Mouse (Mus musculus) ES-Bruce4 (cell line): ENCODE results near the gene Hmgn2. TPM values are rescaled to one million over a fixed set of nuclear protein-coding genes. Genes with fewer than 3 reads are reported as not detected.

ENCODE experiments used
- H3K27ac ChIP-seq: 2 replicates; pipeline ENCODE4 v1.5.1; 2012; ENCODE audit warnings: low read length, inconsistent platforms; ENCODE audit not compliant: insufficient read depth
- H3K27me3 ChIP-seq: 2 replicates; pipeline ENCODE4 v1.6.1; 2012; ENCODE audit warnings: mild to moderate bottlenecking, low read length, inconsistent platforms; ENCODE audit not compliant: control insufficient read depth, poor library complexity, insufficient read depth, severe bottlenecking
- H3K36me3 ChIP-seq: 2 replicates; pipeline ENCODE4 v1.6.1; 2012; ENCODE audit warnings: inconsistent platforms, mild to moderate bottlenecking, low read length, moderate library complexity; ENCODE audit not compliant: control insufficient read depth, poor library complexity, insufficient read depth, severe bottlenecking
- H3K4me1 ChIP-seq: one replicate; pipeline ENCODE4 v1.8.1; 2011; ENCODE audit warnings: low read length; ENCODE audit not compliant: control insufficient read depth, insufficient read depth
- H3K4me3 ChIP-seq: 2 replicates; pipeline ENCODE4 v1.5.1; 2011; ENCODE audit warnings: low read depth, mild to moderate bottlenecking, low read length
- H3K9ac ChIP-seq: 2 replicates; pipeline ENCODE4 v1.6.1; 2012; ENCODE audit warnings: low read depth, mild to moderate bottlenecking, inconsistent platforms; ENCODE audit not compliant: poor library complexity, severe bottlenecking
- H3K9me3 ChIP-seq: replicated peaks from 2 replicates; pipeline ENCODE4 v1.6.1; 2012; ENCODE audit warnings: mild to moderate bottlenecking, low read length, inconsistent platforms; ENCODE audit not compliant: control insufficient read depth, poor library complexity, insufficient read depth, severe bottlenecking
- CTCF ChIP-seq: IDR thresholded peaks from one replicate; pipeline ENCODE4 v1.8.1; 2011; ENCODE audit warnings: low read depth, low read length
- EP300 ChIP-seq: IDR thresholded peaks from 2 replicates; pipeline ENCODE4 v1.6.1; 2011; ENCODE audit warnings: low read depth, low read length; ENCODE audit not compliant: insufficient read depth
- POLR2A ChIP-seq: IDR thresholded peaks from one replicate; pipeline ENCODE4 v1.8.1; 2011; ENCODE audit warnings: low read length; ENCODE audit not compliant: insufficient read depth
- polyA plus RNA-seq: library from polyadenylated mRNA; stranded (reverse); fragments of >200 nt; gene quantifications from 2 replicates; pipeline ENCODE4 v1.2.4, GENCODE M21; 2011; ENCODE audit warnings: low read depth; ENCODE audit not compliant: missing spikeins, insufficient read depth, insufficient read length

Gene Hmgn2
- polyA plus RNA-seq = 253 and 257 TPM in 2 replicates

DNA sequence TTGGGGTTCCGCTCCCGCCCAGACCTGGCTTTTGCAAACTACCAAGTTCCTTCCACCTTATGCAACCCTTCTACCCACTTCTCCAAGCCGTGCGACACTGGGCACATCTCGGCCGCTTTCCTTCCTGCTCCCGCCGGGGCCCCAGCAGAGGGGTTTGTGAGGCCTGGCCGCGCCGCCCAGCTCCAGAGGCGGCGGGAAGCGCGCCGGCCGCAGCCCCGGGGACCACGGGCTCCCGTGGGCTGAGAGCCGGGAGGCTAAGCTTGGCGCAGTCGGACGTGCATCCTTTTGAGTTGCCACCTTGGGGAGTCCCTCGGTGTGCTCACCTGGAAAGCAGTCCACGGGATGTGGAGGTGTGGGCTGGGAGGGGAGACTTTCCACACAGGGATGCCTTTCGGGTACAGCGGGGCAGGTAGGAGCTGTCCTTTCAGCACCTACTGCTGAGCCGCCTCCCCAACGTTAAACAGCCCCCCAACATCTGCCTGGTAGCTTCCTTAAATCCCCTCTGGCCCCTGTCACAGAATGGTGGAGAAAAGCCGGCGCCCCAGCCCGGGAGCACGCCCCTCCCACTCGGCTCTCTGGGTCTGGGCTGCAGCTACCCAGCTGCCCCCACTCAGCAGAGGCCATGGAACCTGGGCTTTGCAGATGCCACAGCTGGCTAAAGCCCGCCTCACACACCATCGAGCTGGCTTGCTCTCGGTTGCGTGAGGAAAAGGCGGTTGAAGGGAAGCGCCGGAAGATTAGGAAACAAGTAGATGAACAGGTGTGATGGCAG is at the start of gene Hmgn2:
Gene Hmgn2 (minus strand): TSS at position 501 of the 772 bp plus-strand sequence.
- Histone ChIP-seq H3K27ac (peak within 1 kb of the TSS; percentile 82), H3K9me3 (no peaks in the 10 kb centered on the region), H3K4me1 (peaks cover 2% of the 10 kb centered on the region), H3K9ac (peak within 1 kb of the TSS; percentile 99), H3K27me3 (no peaks in the 10 kb centered on the region), H3K36me3 (peaks cover 23% of the 10 kb centered on the region), H3K4me3 (peak within 1 kb of the TSS; percentile 79)
- no peak for TF ChIP-seq POLR2A

- TF ChIP-seq POLR2A (no peak), CTCF (no peak), EP300 (peak; percentile 85)
- H3K9ac ChIP-seq = peak overlapping the region; percentile 62
- H3K4me1 ChIP-seq = peaks cover 7% of the 10 kb centered on the region
Measured at GRCm38 (mm10) chr4:134017201-134017865, 48.9 kb upstream of the Hmgn2 start.

GRCm38 (mm10) chr4:134016767-134017166 is 48.3 kb upstream of the Hmgn2 start:
- peaks cover 7% of the 10 kb centered on the region for H3K4me1 ChIP-seq
- peak overlapping the region; percentile 71 for H3K4me3 ChIP-seq
- H3K9ac ChIP-seq = peak overlapping the region; percentile 62

More at GRCm38 (mm10) chr4:134017201-134017865, 48.9 kb upstream of the Hmgn2 start:
- no peaks in the 10 kb centered on the region for H3K27me3 ChIP-seq
- peak overlapping the region; percentile 95 for H3K27ac ChIP-seq
- peaks cover 11% of the 10 kb centered on the region for H3K36me3 ChIP-seq
- peak overlapping the region; percentile 71 for H3K4me3 ChIP-seq
- no peaks in the 10 kb centered on the region for H3K9me3 ChIP-seq

GRCm38 (mm10) chr4:134016208-134016607 is 47.8 kb upstream of the Hmgn2 start:
- TF ChIP-seq POLR2A (no peak), CTCF (no peak), EP300 (no peak)
- peaks cover 7% of the 10 kb centered on the region for H3K4me1 ChIP-seq
- no peaks in the 10 kb centered on the region for H3K27me3 ChIP-seq
- H3K9me3 ChIP-seq = no peaks in the 10 kb centered on the region
- peak overlapping the region; percentile 48 for H3K4me3 ChIP-seq
- H3K9ac ChIP-seq = peak overlapping the region; percentile 62
- H3K36me3 ChIP-seq = peaks cover 11% of the 10 kb centered on the region
- H3K27ac ChIP-seq = peak overlapping the region; percentile 95

More at GRCm38 (mm10) chr4:134016767-134017166, 48.3 kb upstream of the Hmgn2 start:
- Histone ChIP-seq H3K27me3 (no peaks in the 10 kb centered on the region), H3K9me3 (no peaks in the 10 kb centered on the region), H3K36me3 (peaks cover 11% of the 10 kb centered on the region), H3K27ac (peak overlapping the region; percentile 95)
- no peak for TF ChIP-seq CTCF
- no peak for TF ChIP-seq POLR2A
- TF ChIP-seq EP300 = peak; percentile 95

- Histone ChIP-seq H3K36me3 (peaks cover 13% of the 10 kb centered on the region), H3K4me1 (peaks cover 7% of the 10 kb centered on the region), H3K9me3 (no peaks in the 10 kb centered on the region), H3K4me3 (no peak overlapping the region), H3K27ac (peak overlapping the region; percentile 90), H3K9ac (peak overlapping the region; percentile 19; the same call in 1 of the 2 replicates), H3K27me3 (no peaks in the 10 kb centered on the region)
- TF ChIP-seq EP300 = 0 out of 2 replicates have a peak, but pooled peaks have one; percentile 25
- peak; percentile 58 for TF ChIP-seq CTCF
- TF ChIP-seq POLR2A = no peak
Measured at GRCm38 (mm10) chr4:134012858-134013528, 44.5 kb upstream of the Hmgn2 start.
